Mouse (Mus musculus) thymus, adult 2 months (tissue): Measurements from ENCODE around the gene Hs3st6. TPM values are rescaled to one million over a fixed set of nuclear protein-coding genes. Genes with fewer than 3 reads are reported as not detected.

Source experiments
- DNase-seq: peaks from one replicate; pipeline ENCODE4 v3.0.0; 2021
- H3K27ac ChIP-seq: fragments of 200-500 bp; 2 replicates; pipeline ENCODE4 v1.5.1; 2012; ENCODE audit warnings: low read length, control low read depth; ENCODE audit not compliant: control insufficient read depth, insufficient read depth
- H3K27me3 ChIP-seq: fragments of 200-500 bp; 2 replicates; pipeline ENCODE4 v1.6.1; 2012; ENCODE audit warnings: mild to moderate bottlenecking, low read length, moderate library complexity, mixed read lengths; ENCODE audit not compliant: control insufficient read depth, insufficient read depth
- H3K36me3 ChIP-seq: fragments of 200-500 bp; 2 replicates; pipeline ENCODE4 v1.6.1; 2012; ENCODE audit warnings: mild to moderate bottlenecking, low read length, moderate library complexity; ENCODE audit not compliant: control insufficient read depth, insufficient read depth
- H3K4me1 ChIP-seq: fragments of 200-500 bp; replicated peaks from 2 replicates; pipeline ENCODE4 v1.6.1; 2012; ENCODE audit warnings: low read length; ENCODE audit not compliant: control insufficient read depth, insufficient read depth
- H3K4me3 ChIP-seq: fragments of 200-500 bp; 2 replicates; pipeline ENCODE4 v1.5.1; 2012; ENCODE audit warnings: mild to moderate bottlenecking, low read length, control low read depth, moderate library complexity; ENCODE audit not compliant: control insufficient read depth, insufficient read depth
- CTCF ChIP-seq: fragments of 200-500 bp; IDR thresholded peaks from 2 replicates; pipeline ENCODE4 v1.5.1; 2012; ENCODE audit warnings: mild to moderate bottlenecking, control low read depth, low read length, moderate library complexity, borderline replicate concordance; ENCODE audit not compliant: control insufficient read depth, poor library complexity, insufficient read depth; ENCODE audit errors: extremely low read depth
- POLR2A ChIP-seq: fragments of 200-500 bp; IDR thresholded peaks from 2 replicates; pipeline ENCODE4 v1.6.1; 2012; ENCODE audit warnings: mild to moderate bottlenecking, low read length, control low read depth, moderate library complexity; ENCODE audit not compliant: control insufficient read depth, poor library complexity, insufficient read depth; ENCODE audit errors: extremely low read depth
- WGBS: fragments of 180-500 bp; shearing (Covaris S2); methylation state at CpG from one replicate; pipeline ENCODE4 v1.1.7; 2018; 5-methylcytosine and 5-hydroxymethylcytosine counted together
- polyA plus RNA-seq: library from polyadenylated mRNA; depleted of rRNA; stranded (reverse); fragments of >200 nt; gene quantifications from 2 replicates; pipeline ENCODE4 v1.2.3, GENCODE M21; 2012

Gene Hs3st6
- polyA plus RNA-seq, 1 experiment, result 15.6 TPM

DNA sequence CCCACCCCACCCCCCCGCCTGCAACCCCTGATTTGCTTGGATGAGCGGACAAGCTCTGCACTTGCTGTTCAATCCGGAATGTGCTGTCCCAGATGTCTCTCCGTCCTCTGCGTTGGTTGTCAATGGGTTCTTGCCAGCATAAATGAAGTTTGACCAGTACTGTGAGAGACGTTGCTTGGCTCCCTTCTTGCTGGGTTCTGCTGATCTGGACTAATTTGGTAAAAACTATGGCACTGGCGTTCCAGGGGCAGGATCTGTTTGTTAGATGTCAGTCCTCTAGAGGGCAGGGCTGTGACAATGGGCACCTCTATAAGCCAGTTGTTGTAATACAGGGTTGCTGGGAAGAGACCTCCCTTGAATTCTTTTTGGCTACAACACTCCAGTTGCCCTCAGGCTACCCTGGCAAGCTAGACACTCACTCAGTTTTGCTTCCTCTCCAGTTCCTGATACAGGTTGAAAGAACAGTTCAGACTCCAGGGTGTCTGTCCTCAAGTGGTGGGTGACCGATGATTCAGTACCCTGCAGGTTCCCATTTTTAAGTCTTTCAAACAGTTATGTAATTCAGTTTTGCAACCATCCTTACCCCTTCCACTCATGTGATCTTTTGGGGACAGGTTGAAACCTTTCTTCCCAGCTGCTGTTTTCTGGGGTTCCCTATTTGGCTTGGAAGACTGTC, 15.5 kb upstream of the Hs3st6 start:
- H3K27ac ChIP-seq, result no peak overlapping the region
- WGBS, result 39% methylated on average over 8 of the region's 8 CpGs
- peak overlapping the region; percentile 79 for H3K4me3 ChIP-seq
- no peaks in the 10 kb centered on the region; the same call in 1 of the 2 replicates for H3K36me3 ChIP-seq
- DNase-seq, result no peak
- TF ChIP-seq CTCF (no peak), POLR2A (no peak)
- peaks cover 12% of the 10 kb centered on the region for H3K4me1 ChIP-seq
- no peaks in the 10 kb centered on the region for H3K27me3 ChIP-seq

DNA sequence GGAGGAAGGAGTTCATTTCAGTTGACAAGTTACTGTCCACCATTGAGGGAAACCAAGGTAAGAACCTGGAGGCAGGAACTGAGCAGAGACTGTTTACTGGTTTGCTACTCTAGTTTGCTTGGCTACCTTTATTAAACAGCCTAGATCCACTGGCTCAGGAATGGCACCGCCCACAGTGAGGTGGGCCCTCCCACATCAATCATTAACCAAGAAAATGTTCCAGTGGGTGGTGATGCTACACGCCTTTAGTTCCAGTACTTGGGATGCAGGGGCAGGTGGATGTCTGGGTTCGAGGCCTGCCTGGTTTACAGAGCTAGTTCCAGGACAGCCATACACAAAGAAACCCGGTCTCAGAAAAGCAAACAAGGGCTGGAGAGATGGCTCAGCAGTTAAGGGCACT, 14.6 kb upstream of the Hs3st6 start:
- Histone ChIP-seq H3K27me3 (no peaks in the 10 kb centered on the region), H3K27ac (no peak overlapping the region), H3K4me3 (no peak overlapping the region), H3K4me1 (peaks cover 12% of the 10 kb centered on the region), H3K36me3 (no peaks in the 10 kb centered on the region; the same call in 1 of the 2 replicates)
- TF ChIP-seq CTCF (no peak), POLR2A (no peak)
- 96% methylated on average over 4 of the region's 4 CpGs for WGBS
- DNase-seq, result no peak

DNA sequence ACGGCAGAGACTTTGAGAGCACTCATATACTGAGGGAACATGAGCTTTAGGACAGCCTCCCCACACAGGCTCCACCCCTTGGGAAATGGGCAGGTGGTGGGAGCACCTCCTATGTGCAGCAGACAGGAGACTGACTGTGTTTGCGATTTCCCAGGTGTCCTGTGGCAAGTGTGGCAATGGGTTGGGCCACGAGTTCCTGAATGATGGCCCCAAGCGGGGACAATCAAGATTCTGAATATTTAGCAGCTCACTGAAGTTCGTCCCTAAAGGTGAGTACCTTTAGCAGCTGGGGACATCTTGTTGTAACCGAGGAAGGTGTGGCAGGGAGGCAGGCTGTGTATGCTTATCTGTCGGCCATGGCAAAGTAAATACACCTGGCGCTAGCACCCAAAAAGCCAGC, 12.9 kb upstream of the Hs3st6 start:
- Histone ChIP-seq H3K27me3 (no peaks in the 10 kb centered on the region), H3K27ac (no peak overlapping the region), H3K36me3 (no peaks in the 10 kb centered on the region; the same call in 1 of the 2 replicates), H3K4me1 (peaks cover 12% of the 10 kb centered on the region), H3K4me3 (no peak overlapping the region)
- DNase-seq, result no peak
- 91% methylated on average over 8 of the region's 8 CpGs for WGBS
- no peak for TF ChIP-seq CTCF
- TF ChIP-seq POLR2A, result no peak

DNA sequence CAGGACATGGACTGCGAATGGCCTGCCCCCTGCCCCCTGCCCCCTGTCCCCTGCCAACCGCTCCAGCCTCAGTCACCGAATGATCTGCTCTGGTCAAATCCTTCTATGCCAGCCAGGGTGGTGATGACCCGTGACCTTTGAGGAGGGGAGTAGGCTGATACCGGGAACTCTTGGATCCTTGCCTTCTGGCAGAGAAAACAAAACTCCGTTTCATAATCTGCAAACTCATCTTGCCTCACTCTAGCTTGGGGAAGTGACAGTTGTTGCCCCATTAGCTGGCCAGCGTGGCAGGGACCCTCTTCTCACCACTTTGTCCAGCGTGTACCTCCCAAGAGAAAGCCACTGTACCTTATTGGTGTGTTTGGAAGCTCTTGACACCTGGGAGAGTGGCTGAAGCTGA, 10.5 kb upstream of the Hs3st6 start:
- Histone ChIP-seq H3K36me3 (no peaks in the 10 kb centered on the region; the same call in 1 of the 2 replicates), H3K4me1 (peaks cover 1% of the 10 kb centered on the region), H3K4me3 (no peak overlapping the region), H3K27me3 (no peaks in the 10 kb centered on the region), H3K27ac (no peak overlapping the region)
- no peak for TF ChIP-seq POLR2A
- TF ChIP-seq CTCF, result no peak
- 91% methylated on average over 8 of the region's 8 CpGs for WGBS
- DNase-seq, result no peak

DNA sequence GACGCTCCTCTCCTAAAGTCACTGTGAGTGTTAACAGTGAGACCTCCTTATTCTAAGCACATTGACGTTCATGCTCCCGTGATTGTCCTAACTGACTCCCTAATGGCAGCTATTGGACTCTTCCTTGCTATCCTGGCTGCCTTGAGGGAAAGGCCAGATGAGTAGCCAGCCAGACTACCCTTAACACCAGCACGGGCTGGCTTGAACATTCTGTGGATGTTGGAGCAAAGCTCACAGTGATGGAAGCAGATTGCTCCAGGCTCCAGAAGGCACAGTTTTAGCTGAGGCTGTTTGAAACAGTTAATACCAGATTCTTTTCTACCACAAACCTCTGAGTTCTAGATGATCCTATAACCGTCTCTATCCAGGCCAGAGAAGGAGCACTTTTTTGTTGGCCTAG, 8.9 kb upstream of the Hs3st6 start:
- H3K4me3 ChIP-seq, result no peak overlapping the region
- 89% methylated on average over 5 of the region's 5 CpGs for WGBS
- H3K4me1 ChIP-seq, result no peaks in the 10 kb centered on the region
- no peak overlapping the region for H3K27ac ChIP-seq
- no peak for DNase-seq
- H3K27me3 ChIP-seq, result no peaks in the 10 kb centered on the region
- H3K36me3 ChIP-seq, result no peaks in the 10 kb centered on the region; the same call in 1 of the 2 replicates
- TF ChIP-seq POLR2A (no peak), CTCF (no peak)

DNA sequence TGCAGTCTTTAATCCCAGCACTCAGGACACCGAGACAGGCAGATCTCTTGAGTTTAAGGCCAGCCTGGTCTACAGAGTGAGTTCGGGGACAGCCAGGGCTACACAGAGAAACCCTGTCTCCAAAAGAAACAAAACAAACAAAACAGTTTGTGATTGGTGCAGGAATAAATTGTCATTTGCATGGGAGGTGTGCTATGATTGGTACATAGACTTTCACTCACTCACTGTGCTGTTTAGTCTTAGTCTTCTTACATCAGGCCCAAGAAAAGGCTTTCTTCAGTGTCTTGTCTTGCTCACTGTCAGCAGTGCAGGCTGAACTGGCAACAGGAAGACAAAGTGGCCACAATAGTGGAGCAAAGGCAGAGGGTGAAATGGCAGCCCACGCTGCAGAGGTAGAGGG, 8.4 kb upstream of the Hs3st6 start:
- WGBS, result 82% methylated on average over 3 of the region's 3 CpGs
- TF ChIP-seq CTCF (no peak), POLR2A (no peak)
- Histone ChIP-seq H3K4me1 (no peaks in the 10 kb centered on the region), H3K27me3 (no peaks in the 10 kb centered on the region), H3K36me3 (no peaks in the 10 kb centered on the region; the same call in 1 of the 2 replicates), H3K27ac (no peak overlapping the region), H3K4me3 (no peak overlapping the region)
- no peak for DNase-seq
